Mouse (Mus musculus): ENCODE data around the gene Scn8a.

DNA sequence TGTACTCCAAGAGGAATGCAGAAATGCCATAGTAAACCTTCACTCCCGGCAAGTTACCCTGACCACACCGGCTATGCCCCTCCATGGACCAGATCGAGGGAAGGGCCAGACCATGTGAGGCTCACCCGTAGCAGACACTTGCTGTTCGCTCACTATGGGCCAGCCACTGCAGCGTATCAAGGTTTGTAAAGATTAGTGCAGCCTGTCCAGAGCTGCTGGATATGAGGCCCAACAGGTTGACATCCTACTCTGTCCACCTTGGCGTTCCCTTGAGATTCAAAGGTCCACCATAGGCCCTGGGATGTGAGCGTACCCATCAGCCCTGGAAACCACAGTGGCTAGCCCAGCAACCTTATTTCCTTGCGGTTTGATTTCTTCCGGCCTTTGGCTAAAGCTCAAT is 184.9 kb downstream of the Scn8a start:
- TF ChIP-seq CTCF (IDR thresholded peaks at IDR 0.05; ENCODE audit: borderline replicate concordance, control insufficient read depth, extremely low read depth, insufficient read depth, low read length, poor library complexity): no peak
- TF ChIP-seq POLR2A (IDR thresholded peaks at IDR 0.05; ENCODE audit: control insufficient read depth, extremely low read depth, insufficient read depth, low read length, poor library complexity): no peak
